Mouse (Mus musculus): ENCODE data around the gene Padi3.

Padi3 gene

DNA sequence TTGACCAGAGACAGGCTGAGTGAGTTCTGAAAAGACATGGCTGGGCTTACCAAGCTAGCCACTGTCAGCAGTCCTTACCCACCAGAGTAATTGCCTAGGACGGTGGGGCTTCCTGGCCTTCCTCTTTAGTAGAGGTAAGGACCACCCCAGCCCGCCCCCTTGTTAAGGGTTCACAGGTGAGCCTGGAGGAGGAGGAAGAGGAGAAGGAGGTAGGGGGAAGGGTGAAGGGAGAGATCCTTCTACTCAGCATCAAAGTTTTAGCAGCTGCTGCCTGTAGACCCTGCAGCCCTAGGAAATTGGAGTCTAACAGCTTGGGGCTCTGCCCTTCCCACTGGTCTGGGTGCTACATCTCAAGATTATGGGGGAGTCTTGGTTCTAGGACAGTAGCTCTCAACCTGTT is 67.9 kb downstream of the Padi3 start, which contains the start of gene Padi6:
Gene Padi6 (minus strand): TSS at position 101 of the 400 bp plus-strand sequence.
- DNase-seq (ENCODE audit: low read depth, low spot score) = no peak
- no peaks in the 10 kb centered on the region for H3K36me3 ChIP-seq (ENCODE audit: control insufficient read depth, insufficient read depth, low read length, poor library complexity, severe bottlenecking)
- no peaks in the 10 kb centered on the region for H3K27me3 ChIP-seq (ENCODE audit: control insufficient read depth, insufficient read depth, low read length, poor library complexity, severe bottlenecking)

DNA sequence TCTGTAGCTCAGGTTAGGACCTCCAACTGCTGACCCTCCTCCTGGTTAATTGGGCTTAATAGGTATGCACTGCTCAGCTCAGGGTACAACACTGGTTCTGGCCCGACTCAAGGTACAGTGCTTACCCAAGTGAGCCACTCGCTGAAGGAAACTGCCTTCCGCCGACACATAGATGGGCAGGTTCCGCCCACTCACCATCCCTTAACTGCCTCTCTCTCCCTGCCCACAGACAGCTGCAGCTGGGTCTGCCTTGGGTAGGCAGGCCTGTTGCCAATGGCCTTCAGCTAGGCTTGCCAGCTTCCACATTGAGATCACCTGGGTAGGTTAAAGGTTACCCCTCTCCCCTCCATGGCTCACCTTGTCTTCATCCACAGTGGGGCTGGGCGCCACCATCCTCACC is 69.0 kb downstream of the Padi3 start:
- no peaks in the 10 kb centered on the region for H3K27me3 ChIP-seq (ENCODE audit: control insufficient read depth, insufficient read depth, low read length, poor library complexity, severe bottlenecking)
- H3K36me3 ChIP-seq (ENCODE audit: control insufficient read depth, insufficient read depth, low read length, poor library complexity, severe bottlenecking) = no peaks in the 10 kb centered on the region
- peak; percentile 67 for DNase-seq (ENCODE audit: low read depth, low spot score)

DNA sequence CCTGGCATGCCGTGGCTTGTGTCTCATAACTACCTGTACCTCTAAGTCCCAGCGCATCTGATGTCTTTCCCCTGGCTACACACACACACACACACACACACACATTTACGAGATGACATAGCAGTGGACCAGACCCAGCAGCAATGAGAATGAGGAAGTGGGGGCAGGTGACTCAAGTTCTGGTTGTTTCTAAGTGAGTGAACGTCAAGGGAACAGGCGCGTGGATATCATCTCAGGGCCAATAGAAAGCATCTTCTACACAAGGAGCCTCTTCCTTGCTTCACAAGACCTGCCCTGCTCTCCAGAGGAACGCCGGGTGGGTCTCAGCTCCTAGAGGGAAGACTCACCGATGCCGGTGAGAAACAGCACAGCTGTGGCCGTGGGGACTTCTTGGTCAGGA is 69.8 kb downstream of the Padi3 start:
- peak; percentile 83 for DNase-seq (ENCODE audit: low read depth, low spot score)
- no peaks in the 10 kb centered on the region for H3K36me3 ChIP-seq (ENCODE audit: control insufficient read depth, insufficient read depth, low read length, poor library complexity, severe bottlenecking)
- no peaks in the 10 kb centered on the region for H3K27me3 ChIP-seq (ENCODE audit: control insufficient read depth, insufficient read depth, low read length, poor library complexity, severe bottlenecking)

Measured in splenic B cell, adult 2 months (primary cell).